Mouse (Mus musculus): Measurements from ENCODE around the gene Gltp.

The Gltp gene

DNA sequence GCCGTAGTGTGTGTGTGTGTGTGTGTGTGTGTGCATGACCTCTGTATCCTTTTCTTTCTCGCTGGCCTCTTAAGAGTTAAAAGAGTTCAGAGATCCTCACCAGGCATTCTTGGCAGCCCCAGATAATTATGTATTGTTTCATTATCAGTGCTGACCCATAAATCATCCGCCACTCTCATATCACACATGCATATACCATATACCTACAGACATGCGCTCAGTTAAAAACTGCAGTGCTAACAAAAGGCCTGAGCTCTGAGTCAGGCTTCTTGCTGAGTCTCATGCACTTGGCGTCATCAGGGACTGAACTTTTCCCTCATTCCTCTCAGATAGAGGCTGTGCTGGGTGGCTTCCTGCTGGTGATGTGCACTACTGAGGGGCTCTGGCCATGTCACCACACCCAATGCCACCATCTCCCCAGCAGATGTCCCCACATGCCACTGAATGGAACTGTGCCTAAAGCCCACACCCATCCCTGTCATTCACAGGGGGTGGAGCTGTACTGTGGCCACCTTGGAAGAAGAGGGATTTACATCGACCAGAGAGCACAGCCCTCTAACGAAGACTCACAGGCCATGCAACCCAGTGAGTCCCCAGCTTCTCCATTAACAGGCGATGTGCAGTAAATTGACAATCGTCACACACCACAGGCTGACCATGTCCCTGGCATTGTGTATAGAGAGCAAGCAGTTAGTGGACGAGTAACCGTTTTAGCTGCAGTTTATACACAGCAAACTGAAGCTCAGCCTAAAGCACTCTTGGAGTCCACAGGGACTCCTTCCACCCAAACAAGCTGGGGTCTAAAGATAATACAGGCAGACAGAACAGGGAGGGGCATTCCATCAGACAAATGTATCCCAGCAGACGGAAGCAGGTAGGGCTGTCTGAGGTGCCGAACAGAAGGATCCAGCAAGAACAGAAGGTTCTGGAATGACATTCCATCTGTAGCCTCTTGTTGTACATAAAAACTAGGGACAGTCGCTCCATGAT is 11.9 kb upstream of the Gltp start:
- DNase-seq: no peak

DNA sequence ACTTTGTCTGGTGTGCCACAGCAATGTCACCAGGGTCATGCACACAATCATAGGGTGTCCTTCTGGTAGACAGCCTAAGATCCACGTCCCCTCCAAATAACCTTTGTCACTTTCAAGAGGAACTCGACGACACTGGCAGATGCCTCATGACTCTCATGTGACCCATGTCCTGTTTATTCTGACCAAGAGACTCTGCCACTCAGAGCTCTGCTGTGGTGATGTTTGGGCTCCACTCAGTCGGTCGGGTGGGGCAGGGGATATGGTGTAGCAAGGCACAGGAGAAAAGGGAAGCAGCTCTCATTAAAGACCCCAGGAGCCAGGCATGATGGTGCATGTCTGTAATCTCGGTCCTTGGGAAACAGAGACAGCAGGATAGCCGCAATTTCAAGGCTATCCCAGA is 8.2 kb upstream of the Gltp start:
- no peak for DNase-seq

GRCm38 (mm10) chr5:114698044-114698746 is 7.4 kb upstream of the Gltp start:
- DNase-seq: no peak

DNA sequence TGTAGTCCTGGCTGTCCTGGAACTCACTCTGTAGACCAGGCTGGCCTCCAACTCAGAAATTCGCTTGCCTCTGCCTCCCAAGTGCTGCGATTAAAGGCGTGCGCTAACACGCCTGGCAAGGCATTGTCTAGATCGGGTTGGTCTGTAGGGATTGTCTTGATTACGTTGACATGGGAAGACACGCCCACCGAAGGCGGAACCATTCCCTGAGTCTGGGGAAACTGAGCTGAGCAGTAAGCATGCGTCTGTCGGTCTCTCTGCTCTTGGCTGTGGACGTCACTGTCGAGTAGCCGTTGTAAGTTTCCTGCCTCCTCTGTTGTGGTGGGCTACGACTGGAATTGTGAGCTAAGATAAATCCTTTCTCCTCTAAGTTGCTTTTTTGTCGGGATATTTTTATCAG is 6.2 kb upstream of the Gltp start:
- DNase-seq: no peak

- no peak for DNase-seq
Measured at GRCm38 (mm10) chr5:114695775-114696174, 5.0 kb upstream of the Gltp start.

DNA sequence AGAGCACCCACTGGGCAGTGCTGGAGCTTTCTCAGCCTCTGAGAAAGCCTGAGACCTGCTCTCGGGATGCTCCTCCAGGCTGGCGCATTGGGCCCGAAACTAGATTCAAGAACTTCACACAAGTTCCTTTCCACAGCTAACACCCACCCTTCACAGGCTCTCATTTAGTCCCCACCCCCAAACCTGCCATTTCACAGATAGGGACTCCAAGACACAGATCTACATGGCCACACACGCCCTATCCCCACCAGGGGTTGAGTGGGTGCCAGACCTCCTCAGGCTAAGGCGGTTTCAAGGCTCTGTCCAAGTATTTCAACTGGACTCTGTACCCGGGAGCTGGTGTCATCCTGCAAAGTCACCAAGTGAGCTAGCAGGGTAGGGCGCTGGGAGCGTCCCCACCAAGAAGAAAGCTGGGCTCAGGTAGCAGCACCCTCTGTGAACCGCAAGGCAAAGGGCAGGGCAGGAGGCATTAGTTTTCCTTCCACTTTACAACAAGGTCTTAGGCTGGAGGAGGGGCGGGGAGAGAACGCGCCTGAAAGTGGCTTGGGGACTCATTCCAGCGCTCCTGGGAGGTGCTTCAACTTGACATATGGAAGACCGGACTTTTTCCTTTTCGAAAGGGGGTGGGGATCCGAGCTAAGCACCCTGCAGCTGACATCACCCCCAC is 951 bp downstream of the Gltp start:
- DNase-seq: peak; percentile 86

DNA sequence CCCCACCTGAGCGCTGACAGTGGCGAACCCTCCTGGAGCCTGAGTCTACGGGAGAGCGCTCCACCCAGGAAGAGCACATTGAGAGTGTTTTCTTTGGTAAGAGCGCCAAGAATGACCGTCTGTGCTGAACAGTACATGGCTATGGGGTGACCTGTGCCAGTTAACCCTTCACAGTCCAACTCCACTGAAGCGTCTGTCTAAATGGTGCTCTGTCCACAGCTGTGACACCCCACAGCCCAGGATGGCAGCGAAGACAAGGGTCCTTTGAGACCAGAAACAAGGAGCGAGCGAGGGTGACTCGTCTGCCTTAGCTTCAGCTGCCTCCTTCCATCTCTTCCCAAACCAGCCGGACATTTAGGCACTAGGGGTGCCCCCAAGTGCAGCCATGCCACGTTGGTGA is 2.1 kb downstream of the Gltp start:
- DNase-seq: no peak

DNA sequence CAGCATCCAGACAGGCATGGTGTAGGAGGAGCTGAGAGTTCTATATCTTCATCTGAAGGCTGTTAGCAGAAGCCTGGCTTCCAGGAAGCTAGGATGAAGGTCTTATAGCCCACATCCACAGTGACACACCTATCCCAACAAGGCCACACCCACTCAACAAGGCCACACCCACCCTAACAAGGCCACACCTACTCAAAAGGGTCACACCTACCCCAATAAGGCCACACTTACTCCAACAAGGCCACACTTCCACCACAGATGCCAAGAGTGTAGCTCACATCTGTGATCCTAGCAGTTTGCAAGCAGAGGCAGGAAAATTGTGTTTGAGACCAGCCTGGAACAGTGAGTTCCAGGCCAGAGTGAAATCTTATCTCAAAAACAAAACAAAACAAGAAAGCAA is 2.9 kb downstream of the Gltp start:
- DNase-seq: no peak

DNA sequence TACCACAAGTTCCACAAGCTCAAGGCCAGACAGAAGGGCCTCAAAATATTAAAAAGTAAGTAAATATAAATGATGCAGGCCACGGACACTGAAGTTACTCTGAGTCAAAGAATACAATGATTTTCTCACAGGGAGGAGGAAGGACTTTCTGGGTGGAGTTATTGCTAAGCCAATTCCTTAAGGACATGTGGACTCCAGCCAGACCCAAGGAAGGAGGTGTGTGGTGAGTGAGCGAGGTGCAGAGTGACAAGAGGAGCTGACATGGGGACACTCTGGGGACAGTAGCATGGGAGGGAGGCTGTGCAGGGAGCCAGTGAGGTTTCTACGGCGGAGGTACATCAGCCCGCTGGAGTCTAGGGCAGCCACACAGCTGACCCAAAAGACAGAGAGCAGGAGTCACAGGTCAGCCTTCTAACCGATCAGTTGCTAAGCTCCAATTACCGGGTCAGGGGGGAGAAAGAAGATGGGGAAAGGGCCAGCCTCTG is 4.0 kb downstream of the Gltp start:
- DNase-seq: no peak

DNA sequence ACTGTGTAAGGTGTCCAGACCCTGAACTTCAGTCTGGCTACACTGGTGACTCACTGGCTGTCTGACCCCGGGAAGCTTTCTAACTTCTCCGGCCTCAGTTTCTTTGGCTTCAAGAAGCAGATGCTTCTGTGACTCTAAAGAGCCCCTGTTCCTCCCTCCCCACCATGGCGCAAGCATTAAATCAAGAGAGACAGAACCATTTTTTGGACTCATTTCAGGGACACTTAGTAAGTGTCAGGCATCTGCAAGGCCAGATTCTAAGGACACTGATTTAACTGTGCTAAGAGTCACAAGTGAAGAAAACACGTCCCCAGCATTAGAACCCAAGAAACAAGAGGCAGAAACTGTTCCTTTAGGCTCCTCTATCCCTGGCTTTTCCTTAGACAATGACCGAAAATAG is 4.8 kb downstream of the Gltp start:
- no peak for DNase-seq

- DNase-seq: no peak
Measured at GRCm38 (mm10) chr5:114681717-114682116, 9.1 kb downstream of the Gltp start.

DNA sequence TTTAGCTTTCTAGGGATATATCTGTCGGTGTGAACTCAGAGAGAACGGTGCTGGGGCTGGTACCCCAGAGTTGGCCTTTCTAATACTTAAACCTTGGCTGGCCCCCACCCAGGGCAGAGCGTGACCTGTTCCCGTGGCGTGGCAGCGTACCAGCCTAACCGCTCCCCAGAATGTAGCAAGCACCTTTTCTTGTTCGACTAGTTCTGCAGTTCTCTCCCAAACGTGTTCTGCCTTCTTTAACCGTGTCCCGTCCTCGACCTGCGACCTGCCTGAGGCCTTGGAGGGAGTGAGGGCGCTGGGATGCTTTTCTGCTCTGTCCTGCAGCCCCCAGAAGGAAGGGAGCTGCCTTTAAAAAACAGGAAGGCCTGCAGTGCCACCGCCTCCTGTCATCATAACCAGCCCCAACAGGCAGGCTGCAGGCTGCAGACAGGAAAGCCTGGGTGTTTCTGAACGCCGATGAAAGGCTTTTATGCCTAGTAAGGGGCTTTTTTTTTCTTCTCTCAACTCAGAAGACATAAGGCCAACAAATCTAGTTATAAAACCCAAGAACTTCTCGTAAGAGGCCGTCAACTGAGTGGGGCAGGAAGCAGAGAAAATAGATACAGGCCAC is 10.0 kb downstream of the Gltp start:
- DNase-seq: no peak

DNA sequence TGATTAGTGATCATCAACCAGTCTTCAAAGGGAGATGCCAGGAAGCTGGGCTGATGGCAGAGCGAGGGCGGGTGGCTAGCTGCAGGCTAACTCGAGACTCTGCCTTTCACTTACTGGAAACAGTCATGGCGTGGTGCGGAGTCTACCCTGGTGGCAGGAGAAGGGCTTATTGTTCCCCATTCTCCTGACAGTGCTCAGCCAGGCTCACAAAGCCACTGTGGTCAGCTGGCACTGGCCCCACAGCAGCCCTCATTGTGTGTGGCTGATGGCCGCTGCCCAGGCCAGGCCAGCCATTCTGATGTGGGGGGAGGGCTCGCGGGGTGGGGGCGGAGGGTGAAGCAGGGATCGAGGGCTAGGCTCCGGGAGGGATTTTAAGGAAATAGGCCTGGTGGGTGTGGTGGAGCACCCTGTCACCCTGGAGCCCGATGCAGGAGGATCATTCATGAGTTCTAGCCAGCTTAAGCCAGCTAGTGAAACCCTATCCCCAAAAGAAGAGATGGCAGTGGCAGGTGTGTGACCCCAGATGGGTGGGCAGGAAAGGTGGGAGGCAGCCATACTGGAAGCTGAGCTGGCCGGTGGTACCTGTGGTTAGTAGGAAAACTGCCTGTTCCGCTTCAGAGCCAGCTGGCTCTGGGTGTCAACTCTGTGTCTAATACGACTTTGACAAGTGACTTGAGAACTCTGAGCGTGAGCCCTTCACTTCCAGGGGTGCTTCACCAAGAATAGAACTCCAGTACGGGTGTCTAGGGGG is 10.8 kb downstream of the Gltp start:
- no peak for DNase-seq

- DNase-seq: no peak
Measured at GRCm38 (mm10) chr5:114674594-114674993, 16.2 kb downstream of the Gltp start.

DNA sequence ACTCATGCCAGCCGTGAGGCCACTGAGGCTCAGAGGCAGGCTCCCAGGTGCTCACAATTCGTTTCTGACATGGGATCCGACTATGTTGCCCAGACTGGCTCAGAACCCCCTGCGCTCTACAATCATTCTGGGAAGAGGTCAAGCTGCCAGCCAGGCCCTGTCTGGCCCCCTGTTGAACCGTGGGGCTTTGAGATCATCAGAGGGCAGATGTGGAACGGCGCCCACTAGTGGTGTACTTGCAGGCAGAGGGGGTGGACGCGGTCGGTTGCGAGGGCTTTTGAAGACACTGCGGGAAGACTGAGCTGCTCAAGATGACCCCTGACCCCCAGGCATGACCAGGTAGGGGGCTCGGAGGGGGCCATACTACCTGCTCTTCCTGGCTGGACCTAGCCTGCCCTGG is 17.7 kb downstream of the Gltp start:
- no peak for DNase-seq

DNA sequence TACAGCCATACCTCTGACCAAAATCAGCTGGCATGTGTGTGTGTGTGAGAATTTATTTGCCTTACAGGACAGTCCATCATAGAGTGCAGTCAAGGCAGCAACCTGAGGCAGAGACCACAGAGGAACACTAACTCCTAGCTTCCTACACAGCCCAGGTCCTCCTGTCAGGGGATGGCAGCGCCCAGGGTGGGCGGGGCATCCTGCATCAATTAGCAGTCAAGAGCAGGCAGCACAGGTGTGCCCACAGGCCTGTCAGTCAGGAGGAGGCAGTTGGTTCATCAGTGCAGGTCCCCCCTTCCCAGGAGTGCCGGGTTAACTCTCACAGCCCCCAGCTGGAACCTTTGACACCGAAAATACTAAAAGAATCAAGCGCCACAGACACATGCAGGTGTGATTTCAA is 21.8 kb downstream of the Gltp start:
- no peak for DNase-seq

GRCm38 (mm10) chr5:114667228-114667856 is 23.4 kb downstream of the Gltp start:
- DNase-seq: peak; percentile 99

GRCm38 (mm10) chr5:114666659-114667058 is 24.1 kb downstream of the Gltp start:
- DNase-seq: no peak

GRCm38 (mm10) chr5:114664750-114665149 is 26.0 kb downstream of the Gltp start:
- peak; percentile 64 for DNase-seq

GRCm38 (mm10) chr5:114664139-114664538 is 26.6 kb downstream of the Gltp start:
- no peak for DNase-seq

DNA sequence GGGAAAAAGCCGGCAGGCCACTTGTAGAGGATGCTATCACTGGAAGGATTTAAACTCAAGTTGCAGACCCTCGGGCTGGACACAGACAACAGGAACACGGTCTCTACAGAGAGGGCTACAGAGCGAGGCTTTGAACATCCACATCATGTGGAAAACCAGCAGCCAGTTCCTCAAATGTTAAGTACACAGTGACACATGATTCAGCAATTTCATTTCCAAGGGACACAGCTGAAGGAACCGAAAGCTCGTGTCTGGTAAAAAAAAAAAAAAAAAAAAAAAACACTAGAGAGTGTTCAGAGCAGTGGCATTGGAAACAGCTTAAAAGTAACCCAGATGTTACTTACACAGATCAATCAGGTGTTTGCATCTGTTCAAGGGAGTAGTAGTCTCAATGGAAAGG is 29.8 kb downstream of the Gltp start:
- DNase-seq: no peak

DNA sequence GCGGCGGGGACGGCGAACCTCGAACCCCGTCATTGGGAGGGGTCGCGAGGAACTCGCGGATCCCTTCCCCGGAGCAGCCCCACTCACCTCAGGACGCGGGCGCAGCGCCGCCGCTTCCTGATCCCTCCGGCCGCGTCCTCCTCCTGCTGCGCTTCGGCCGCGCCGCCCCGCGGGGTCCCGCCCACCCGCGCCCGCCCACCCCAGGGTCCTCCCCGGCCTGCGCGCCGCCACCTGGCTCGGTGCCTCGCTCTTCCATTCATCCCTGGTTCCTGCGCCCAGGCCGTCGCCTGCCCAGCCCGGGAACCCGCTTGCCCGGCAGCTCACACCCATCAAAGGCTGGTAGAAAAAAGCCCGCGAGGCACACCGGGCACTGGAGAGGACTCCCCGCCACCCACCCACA is 32.5 kb downstream of the Gltp start, which contains the start of gene Trpv4:
Gene Trpv4 (minus strand): TSS at position 167 of the 400 bp plus-strand sequence.
- DNase-seq: no peak
